7 mouse cellular contexts compared by ENCODE assay signal in the genomic region with DNA sequence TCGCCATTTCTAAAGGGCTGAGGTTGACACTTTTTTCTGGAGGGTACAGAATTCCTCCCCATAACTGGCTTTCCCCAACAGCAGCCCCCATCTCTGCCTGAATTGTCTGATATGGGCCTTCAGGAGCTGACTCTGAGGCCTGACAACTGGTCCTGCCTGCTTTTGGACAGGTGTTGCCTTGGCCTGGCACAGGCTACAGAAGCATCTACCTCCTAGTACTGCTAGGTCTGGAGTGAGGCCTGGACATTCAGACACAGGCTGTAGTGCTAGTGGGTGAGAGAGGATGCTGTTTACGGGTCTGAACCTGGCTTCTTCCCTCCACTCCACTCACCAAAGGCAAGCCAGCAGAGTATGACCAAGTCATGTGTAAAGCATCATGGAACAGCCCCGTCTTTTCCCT. TPM values are rescaled to one million over a fixed set of nuclear protein-coding genes. Genes with fewer than 3 reads are reported as not detected.
DNase-seq lines count a peak whose midpoint lies in the region; ATAC-seq and TF ChIP-seq lines count a peak whose summit lies in the region.

No protein-coding gene starts in this region.

- TF ChIP-seq CTCF in lung, embryonic 14.5 days (IDR thresholded peaks at IDR 0.05; ENCODE audit: low read depth) = no peak

- H3K4me2 ChIP-seq in lung, embryonic 14.5 days = peak overlapping the region; percentile 51
- peak overlapping the region; percentile 74 for H3K4me2 ChIP-seq in limb, embryonic 13.5 days (replicated peaks)
- peak overlapping the region; percentile 41 for H3K4me2 ChIP-seq in stomach, embryonic 16.5 days (ENCODE audit: low read depth, low read length)

- H3K4me1 ChIP-seq in lung, embryonic 14.5 days (ENCODE audit: insufficient read depth) = peaks cover 42% of the 10 kb centered on the region
- peaks cover 74% of the 10 kb centered on the region for H3K4me1 ChIP-seq in limb, embryonic 13.5 days
- H3K4me1 ChIP-seq in stomach, embryonic 16.5 days (ENCODE audit: control insufficient read depth, insufficient read depth, low read length) = peaks cover 43% of the 10 kb centered on the region

- intact Hi-C loops in heart, postnatal 10 days (cut with DNase I) = loop anchor here (2.0 kb wide), 1 partner anchor 52 kb away; no protein-coding TSS in a partner anchor

- WGBS in lung, embryonic 14.5 days = 55% methylated on average over 3 of the region's 3 CpGs
- WGBS in limb, embryonic 13.5 days = 56% methylated on average over 3 of the region's 3 CpGs
- 62% methylated on average over 3 of the region's 3 CpGs for WGBS in stomach, embryonic 16.5 days

- peaks cover 97% of the 10 kb centered on the region for H3K36me3 ChIP-seq in lung, embryonic 14.5 days (ENCODE audit: insufficient read depth)
- peaks cover 98% of the 10 kb centered on the region for H3K36me3 ChIP-seq in limb, embryonic 13.5 days
- H3K36me3 ChIP-seq in stomach, embryonic 16.5 days (ENCODE audit: control insufficient read depth, insufficient read depth, low read length) = peaks cover 41% of the 10 kb centered on the region

- ATAC-seq in lung, embryonic 14.5 days (ENCODE audit: insufficient read depth) = no peak
- no peak for ATAC-seq in limb, embryonic 13.5 days (ENCODE audit: low FRiP score, low read depth)
- no peak for ATAC-seq in stomach, embryonic 16.5 days (ENCODE audit: insufficient read depth, low FRiP score)

- peak overlapping the region; percentile 83 for H3K27ac ChIP-seq in lung, embryonic 14.5 days (ENCODE audit: low read depth)
- peak overlapping the region; percentile 87 for H3K27ac ChIP-seq in limb, embryonic 13.5 days
- H3K27ac ChIP-seq in stomach, embryonic 16.5 days (ENCODE audit: low read length) = peak overlapping the region; percentile 76

- no peak for DNase-seq in lung, embryonic 14.5 days
- DNase-seq in lung, postnatal 25 days (ENCODE audit: low spot score) = no peak
- peak; percentile 19 to 28 for DNase-seq in heart, postnatal 10 days
- no peak for DNase-seq in layer of hippocampus, adult 8-10 months (ENCODE audit: low spot score in 2 of 2)
- DNase-seq in left cerebral cortex, adult 18-20 months (ENCODE audit: low spot score in 2 of 2) = no peak

- no peaks in the 10 kb centered on the region for H3K9me3 ChIP-seq in lung, embryonic 14.5 days (ENCODE audit: low read depth, low read length)
- no peaks in the 10 kb centered on the region for H3K9me3 ChIP-seq in limb, embryonic 13.5 days
- no peaks in the 10 kb centered on the region for H3K9me3 ChIP-seq in stomach, embryonic 16.5 days (replicated peaks; ENCODE audit: control insufficient read depth, low read length)

- H3K9ac ChIP-seq in lung, embryonic 14.5 days = no peak overlapping the region
- 0 out of 2 replicates have a peak overlapping the region, but pooled peaks have one; percentile 25 for H3K9ac ChIP-seq in limb, embryonic 13.5 days
- H3K9ac ChIP-seq in stomach, embryonic 16.5 days (ENCODE audit: low read length) = peak overlapping the region; percentile 11

- no peaks in the 10 kb centered on the region for H3K27me3 ChIP-seq in lung, embryonic 14.5 days (ENCODE audit: insufficient read depth, low read length)
- H3K27me3 ChIP-seq in limb, embryonic 13.5 days = no peaks in the 10 kb centered on the region
- H3K27me3 ChIP-seq in stomach, embryonic 16.5 days (ENCODE audit: control insufficient read depth, insufficient read depth, low read length) = no peaks in the 10 kb centered on the region

- H3K4me3 ChIP-seq in lung, embryonic 14.5 days (ENCODE audit: low read depth, low read length) = no peak overlapping the region
- no peak overlapping the region for H3K4me3 ChIP-seq in limb, embryonic 13.5 days
- H3K4me3 ChIP-seq in stomach, embryonic 16.5 days (replicated peaks; ENCODE audit: low read length) = 0 out of 2 replicates have a peak overlapping the region, but pooled peaks have one; percentile 9

RNA-seq across cellular contexts. Expression of a gene that starts 10.3 kb away (rescaled TPM):
- 40.3 and 49.4 TPM in 2 replicates for polyA plus RNA-seq in lung, embryonic 14.5 days (2014; fragmentation: Nextera tagmentation; extraction: Ambion mirVana)
- 10 to 100 TPM; 79.2 to 90.2 TPM for total RNA-seq in heart, postnatal 10 days (2021)
- 66.8 and 71.3 TPM in 2 replicates for polyA plus RNA-seq in limb, embryonic 13.5 days (2015; fragmentation: Nextera tagmentation; extraction: Ambion mirVana)
- polyA plus RNA-seq in stomach, embryonic 16.5 days (2015; fragmentation: Nextera tagmentation; extraction: Ambion mirVana) = 21.1 and 26.3 TPM in 2 replicates
- total RNA-seq in layer of hippocampus, adult 8-10 months (2022) = 10 to 100 TPM; 17.3 to 22.8 (median 20.6) TPM
- 10 to 100 TPM; 19.5 to 20.5 TPM for total RNA-seq in left cerebral cortex, adult 18-20 months (2021)

Comparison
In these comparisons a context has a peak if more than half of its experiments do, and no peak if none do; other contexts are left out.
1. DNase-seq: peak in heart, postnatal 10 days (2 of 2); none in lung, embryonic 14.5 days (single experiment), lung, postnatal 25 days (single experiment), layer of hippocampus, adult 8-10 months (0 of 2) and left cerebral cortex, adult 18-20 months (0 of 2).
2. Peak in every context shown above with its lines, with median percentiles within 50 percentile points of each other: H3K27ac ChIP-seq and H3K4me2 ChIP-seq.